Mouse (Mus musculus) MEL (cell line): Measurements from ENCODE around the gene Wscd1. TPM values are rescaled to one million over a fixed set of nuclear protein-coding genes. Genes with fewer than 3 reads are reported as not detected.

Experiments
- DNase-seq: peaks from one replicate; pipeline ENCODE4 v3.0.0; 2011; ENCODE audit warnings: low read depth, low spot score
- H3K27ac ChIP-seq: 2 replicates; pipeline ENCODE4 v1.5.1; 2012; ENCODE audit warnings: low read depth, mild to moderate bottlenecking, control low read depth, low read length, moderate library complexity; ENCODE audit not compliant: control insufficient read depth
- H3K27me3 ChIP-seq, 2 experiments: fragments of 150-350 bp in 1 of 2; sonication (generic) in 1 of 2; 2 replicates each; pipeline ENCODE4 v1.6.1; 2012; ENCODE audit warnings: low read length in 2 of 2, mild to moderate bottlenecking in 2 of 2, improper control_type of control experiment in 1 of 2, moderate library complexity in 1 of 2; ENCODE audit not compliant: insufficient read depth in 2 of 2, control insufficient read depth in 1 of 2
- H3K36me3 ChIP-seq, 2 experiments: 2 replicates each; pipeline ENCODE4 v1.6.1; 2012 to 2014; ENCODE audit warnings: low read length in 2 of 2, improper control_type of control experiment in 1 of 2, inconsistent platforms in 1 of 2, mild to moderate bottlenecking in 1 of 2; ENCODE audit not compliant: insufficient read depth in 2 of 2, control insufficient read depth in 1 of 2
- H3K4me1 ChIP-seq, 2 experiments: fragments of 150-350 bp in 1 of 2; sonication (generic) in 1 of 2; 2 replicates each; pipeline ENCODE4 v1.6.1; 2012; ENCODE audit warnings: low read length in 2 of 2, improper control_type of control experiment in 1 of 2, mild to moderate bottlenecking in 1 of 2; ENCODE audit not compliant: insufficient read depth in 2 of 2, control insufficient read depth in 1 of 2
- H3K4me3 ChIP-seq, 2 experiments: fragments of 150-350 bp in 1 of 2; sonication (generic) in 1 of 2; 2 replicates each; pipeline ENCODE4 v1.5.1; 2012; ENCODE audit warnings: low read depth in 2 of 2, low read length in 2 of 2, mild to moderate bottlenecking in 2 of 2, moderate library complexity in 2 of 2, control low read depth in 1 of 2, improper control_type of control experiment in 1 of 2; ENCODE audit not compliant: control insufficient read depth in 1 of 2, insufficient read depth in 1 of 2
- H3K79me2 ChIP-seq: 2 replicates; pipeline ENCODE4 v1.6.1; 2012; ENCODE audit warnings: mild to moderate bottlenecking, low read length, moderate library complexity; ENCODE audit not compliant: control insufficient read depth, poor library complexity, insufficient read depth
- H3K9ac ChIP-seq: 2 replicates; pipeline ENCODE4 v1.6.1; 2012; ENCODE audit warnings: low read depth, mild to moderate bottlenecking, control low read depth, low read length, moderate library complexity; ENCODE audit not compliant: control insufficient read depth, poor library complexity, severe bottlenecking
- H3K9me3 ChIP-seq: fragments of 150-350 bp; sonication (generic); replicated peaks from 2 replicates; pipeline ENCODE4 v1.6.1; 2012; ENCODE audit warnings: mild to moderate bottlenecking, low read length, improper control_type of control experiment, moderate library complexity; ENCODE audit not compliant: insufficient read depth
- BHLHE40 ChIP-seq: IDR thresholded peaks from 2 replicates; pipeline ENCODE4 v1.6.1; 2012; ENCODE audit warnings: low read depth, mild to moderate bottlenecking, inconsistent platforms, low read length, improper control_type of control experiment, borderline replicate concordance
- CHD2 ChIP-seq: IDR thresholded peaks from 2 replicates; pipeline ENCODE4 v1.6.1; 2011; ENCODE audit warnings: low read length, improper control_type of control experiment
- CTCF ChIP-seq, 3 experiments: IDR thresholded peaks in 2 of 3; conservative IDR thresholded peaks in 1 of 3; 2 replicates each; pipeline ENCODE4 v1.5.1; 2011 to 2012; ENCODE audit warnings: low read length in 3 of 3, low read depth in 2 of 3, mild to moderate bottlenecking in 2 of 3, improper control_type of control experiment in 1 of 3, inconsistent platforms in 1 of 3, mixed read lengths in 1 of 3, moderate library complexity in 1 of 3; ENCODE audit not compliant: control insufficient read depth in 1 of 3, insufficient read depth in 1 of 3, poor library complexity in 1 of 3, severe bottlenecking in 1 of 3
- ELF1 ChIP-seq: IDR thresholded peaks from 2 replicates; pipeline ENCODE4 v1.6.1; 2014; ENCODE audit warnings: low read depth, mild to moderate bottlenecking, inconsistent platforms, low read length, improper control_type of control experiment, moderate library complexity
- EP300 ChIP-seq, 2 experiments: IDR thresholded peaks; 2 replicates each; pipeline ENCODE4 v1.6.1; 2011; ENCODE audit warnings: improper control_type of control experiment in 2 of 2, low read length in 2 of 2, low read depth in 1 of 2, mild to moderate bottlenecking in 1 of 2
- ETS1 ChIP-seq: IDR thresholded peaks from 2 replicates; pipeline ENCODE4 v1.6.1; 2012; ENCODE audit warnings: low read depth, mild to moderate bottlenecking, inconsistent platforms, low read length, improper control_type of control experiment, moderate library complexity
- MAFK ChIP-seq: IDR thresholded peaks from 2 replicates; pipeline ENCODE4 v1.6.1; 2011; ENCODE audit warnings: low read depth, mild to moderate bottlenecking, low read length, improper control_type of control experiment, borderline replicate concordance
- MAX ChIP-seq: IDR thresholded peaks from 2 replicates; pipeline ENCODE4 v1.6.1; 2011; ENCODE audit warnings: low read length, improper control_type of control experiment
- MYB ChIP-seq: IDR thresholded peaks from 2 replicates; pipeline ENCODE4 v1.6.1; 2011; ENCODE audit warnings: mild to moderate bottlenecking, low read depth, low read length, improper control_type of control experiment
- NELFE ChIP-seq: IDR thresholded peaks from 2 replicates; pipeline ENCODE4 v1.6.1; 2011; ENCODE audit warnings: low read depth, low read length, improper control_type of control experiment
- NRF1 ChIP-seq: IDR thresholded peaks from 2 replicates; pipeline ENCODE4 v1.6.1; 2014; ENCODE audit warnings: low read depth, mild to moderate bottlenecking, inconsistent platforms, low read length, improper control_type of control experiment, moderate library complexity; ENCODE audit not compliant: poor library complexity, insufficient read depth, severe bottlenecking
- POLR2A ChIP-seq, 2 experiments: IDR thresholded peaks; 2 replicates each; pipeline ENCODE4 v1.6.1; 2011 to 2012; ENCODE audit warnings: low read length in 2 of 2, mild to moderate bottlenecking in 2 of 2, control low read depth in 1 of 2, improper control_type of control experiment in 1 of 2, low read depth in 1 of 2, moderate library complexity in 1 of 2; ENCODE audit not compliant: control insufficient read depth in 1 of 2, insufficient read depth in 1 of 2, poor library complexity in 1 of 2
- POLR2AphosphoS5 ChIP-seq: IDR thresholded peaks from 2 replicates; pipeline ENCODE4 v1.6.1; 2012; ENCODE audit warnings: low read depth, borderline replicate concordance, mild to moderate bottlenecking, inconsistent platforms, low read length, moderate library complexity, mixed read lengths
- RAD21 ChIP-seq: IDR thresholded peaks from 2 replicates; pipeline ENCODE4 v1.6.1; 2011; ENCODE audit warnings: mild to moderate bottlenecking, low read depth, low read length, improper control_type of control experiment
- ZKSCAN1 ChIP-seq: IDR thresholded peaks from 2 replicates; pipeline ENCODE4 v1.6.1; 2012; ENCODE audit warnings: low read depth, mild to moderate bottlenecking, inconsistent platforms, low read length, improper control_type of control experiment, moderate library complexity
- ZNF384 ChIP-seq: IDR thresholded peaks from 2 replicates; pipeline ENCODE4 v1.6.1; 2012; ENCODE audit warnings: low read depth, mild to moderate bottlenecking, inconsistent platforms, low read length, improper control_type of control experiment
- polyA plus RNA-seq, 2 experiments: library from polyadenylated mRNA; stranded (reverse) in 1 of 2; unstranded in 1 of 2; fragments of >175 nt in 1 of 2; fragments of >200 nt in 1 of 2; gene quantifications; 2 replicates each; pipeline versions ENCODE4 v1.2.1 to v1.2.4; 2012; ENCODE audit warnings: low replicate concordance in 2 of 2, low read depth in 1 of 2; ENCODE audit not compliant: insufficient read length in 2 of 2, insufficient read depth in 1 of 2, missing spikeins in 1 of 2
- total RNA-seq: library from RNA; depleted of rRNA; stranded (reverse); fragments of 300-350 nt; gene quantifications from 2 replicates; pipeline ENCODE4 v1.2.3, GENCODE M21; 2012

Wscd1 gene
- total and polyA plus RNA-seq, 3 experiments: not detected

GRCm38 (mm10) chr11:71745875-71746274, 3.8 kb upstream of the Wscd1 start:
- TF ChIP-seq RAD21 (no peak), CTCF (IDR thresholded peaks at IDR 0.05 in 2 of 3, conservative IDR thresholded peaks at IDR 0.05 in 1 of 3; ENCODE audit: control insufficient read depth in 1 of 3, insufficient read depth in 1 of 3, low read depth in 2 of 3, low read length in 3 of 3, poor library complexity in 1 of 3, severe bottlenecking in 1 of 3) (no peak), MAX (no peak)
- Histone ChIP-seq H3K36me3 (no peaks in the 10 kb centered on the region), H3K4me1 (no peaks in the 10 kb centered on the region), H3K9ac (no peak overlapping the region), H3K27me3 (no peaks in the 10 kb centered on the region), H3K79me2 (no peaks in the 10 kb centered on the region), H3K27ac (no peak overlapping the region), H3K9me3 (no peaks in the 10 kb centered on the region), H3K4me3 (no peak overlapping the region)
- DNase-seq: no peak

- DNase-seq: no peak
- Histone ChIP-seq H3K27me3 (no peaks in the 10 kb centered on the region), H3K4me3 (no peak overlapping the region), H3K9me3 (no peaks in the 10 kb centered on the region), H3K9ac (no peak overlapping the region), H3K79me2 (no peaks in the 10 kb centered on the region)
- TF ChIP-seq BHLHE40 (no peak), EP300 (IDR thresholded peaks at IDR 0.05; ENCODE audit: low read depth in 1 of 2, low read length in 2 of 2) (no peak), POLR2A (IDR thresholded peaks at IDR 0.05; ENCODE audit: control insufficient read depth in 1 of 2, insufficient read depth in 1 of 2, low read depth in 1 of 2, low read length in 2 of 2, poor library complexity in 1 of 2) (no peak), ZKSCAN1 (no peak), RAD21 (no peak), MAFK (no peak), CHD2 (no peak), ZNF384 (no peak), ELF1 (no peak), MYB (no peak), POLR2AphosphoS5 (no peak), NELFE (no peak), ETS1 (no peak), CTCF (IDR thresholded peaks at IDR 0.05 in 2 of 3, conservative IDR thresholded peaks at IDR 0.05 in 1 of 3; ENCODE audit: control insufficient read depth in 1 of 3, insufficient read depth in 1 of 3, low read depth in 2 of 3, low read length in 3 of 3, poor library complexity in 1 of 3, severe bottlenecking in 1 of 3) (no peak), NRF1 (no peak)
- TF ChIP-seq, all 39 proteins: peak for 0
- Histone ChIP-seq H3K36me3 (no peaks in the 10 kb centered on the region), H3K4me1 (no peaks in the 10 kb centered on the region), H3K27ac (no peak overlapping the region)
Measured at GRCm38 (mm10) chr11:71747719-71748118, 2.0 kb upstream of the Wscd1 start.
